15 mouse cellular contexts compared by ENCODE assay signal in the genomic region with DNA sequence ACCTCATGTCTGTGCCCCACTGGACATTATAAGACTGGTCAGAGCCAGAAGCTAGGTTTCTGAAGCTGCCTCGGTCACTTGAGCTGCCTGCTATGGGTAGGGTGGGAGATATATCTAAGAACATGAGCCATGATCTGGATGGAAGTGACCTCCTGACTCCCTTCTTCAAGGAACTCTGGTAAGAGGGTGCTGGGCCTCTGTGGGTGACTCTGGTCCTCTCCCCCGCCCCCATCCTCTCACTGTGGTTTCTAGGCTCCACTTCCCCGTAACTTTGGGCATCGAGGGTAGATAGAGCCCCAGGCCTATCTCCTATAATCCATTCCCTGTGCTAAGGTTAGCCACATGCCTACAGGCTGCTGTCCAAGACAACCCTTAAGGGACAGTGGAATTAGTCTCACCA. TPM values are rescaled to one million over a fixed set of nuclear protein-coding genes. Genes with fewer than 3 reads are reported as not detected.
DNase-seq lines count a peak whose midpoint lies in the region; ATAC-seq and TF ChIP-seq lines count a peak whose summit lies in the region.
"Had no signal": no experiment of that assay in that cellular context is flagged by ENCODE, and none has a peak within 500 bp of the region (broad histone marks: within the 10 kb centered on the region; RNA-seq: fewer than 3 reads in every experiment).

No protein-coding gene starts in this region.

- DNase-seq in forebrain, embryonic 11.5 days (ENCODE audit: low spot score), result peak; percentile 32
- no peak for DNase-seq in liver, embryonic 11.5 days (ENCODE audit: low spot score)
- peak; percentile 58 for DNase-seq in A20 (ENCODE audit: low read depth, low spot score)
- DNase-seq in liver, postnatal 0 days, result peak; percentile 25
- no peak for DNase-seq in frontal cortex, adult 2 months (ENCODE audit: extremely low spot score in 1 of 2, low spot score in 1 of 2)
- DNase-seq: cerebellum, postnatal 10 days; kidney, postnatal 25 days had no signal

- no peak overlapping the region for H3K4me2 ChIP-seq in forebrain, embryonic 11.5 days (ENCODE audit: low read depth, low read length, severe bottlenecking)
- no peak overlapping the region for H3K4me2 ChIP-seq in forebrain, embryonic 12.5 days
- H3K4me2 ChIP-seq in liver, embryonic 15.5 days, result peak overlapping the region; percentile 5; the same call in 1 of the 2 replicates
- no peak overlapping the region for H3K4me2 ChIP-seq in liver, embryonic 11.5 days
- peak overlapping the region; percentile 59 for H3K4me2 ChIP-seq in liver, postnatal 0 days (ENCODE audit: low read depth, low read length)
- no peak overlapping the region for H3K4me2 ChIP-seq in hindbrain, embryonic 16.5 days (ENCODE audit: low read length)
- H3K4me2 ChIP-seq: intestine, embryonic 15.5 days; midbrain, embryonic 13.5 days had no signal

- H3K9ac ChIP-seq in forebrain, embryonic 11.5 days (ENCODE audit: low read length), result no peak overlapping the region
- H3K9ac ChIP-seq in forebrain, embryonic 12.5 days, result no peak overlapping the region
- H3K9ac ChIP-seq in liver, embryonic 15.5 days, result no peak overlapping the region
- no peak overlapping the region for H3K9ac ChIP-seq in liver, embryonic 11.5 days (ENCODE audit: low read depth, low read length)
- H3K9ac ChIP-seq in liver, postnatal 0 days (replicated peaks), result no peak overlapping the region
- H3K9ac ChIP-seq in hindbrain, embryonic 16.5 days (ENCODE audit: low read depth, low read length), result no peak overlapping the region
- H3K9ac ChIP-seq: intestine, embryonic 15.5 days; midbrain, embryonic 13.5 days had no signal

- 87% methylated on average over 4 of the region's 4 CpGs for WGBS in forebrain, embryonic 11.5 days
- 92% methylated on average over 4 of the region's 4 CpGs for WGBS in forebrain, embryonic 12.5 days
- 31% methylated on average over 4 of the region's 4 CpGs for WGBS in liver, embryonic 15.5 days (ENCODE audit: insufficient replicate concordance)
- 59% methylated on average over 4 of the region's 4 CpGs for WGBS in liver, embryonic 11.5 days
- 43% methylated on average over 4 of the region's 4 CpGs for WGBS in liver, postnatal 0 days (ENCODE audit: insufficient replicate concordance)
- 95% methylated on average over 4 of the region's 4 CpGs for WGBS in hindbrain, embryonic 16.5 days

- no peak overlapping the region for H3K27ac ChIP-seq in forebrain, embryonic 11.5 days (ENCODE audit: low read depth, low read length)
- no peak overlapping the region for H3K27ac ChIP-seq in forebrain, embryonic 12.5 days
- 0 out of 2 replicates have a peak overlapping the region, but pooled peaks have one; percentile 33 for H3K27ac ChIP-seq in liver, embryonic 15.5 days (replicated peaks)
- no peak overlapping the region for H3K27ac ChIP-seq in liver, embryonic 11.5 days (ENCODE audit: low read depth, low read length)
- H3K27ac ChIP-seq in liver, postnatal 0 days (ENCODE audit: low read depth), result peak overlapping the region; percentile 82
- no peak overlapping the region for H3K27ac ChIP-seq in hindbrain, embryonic 16.5 days (ENCODE audit: low read depth, low read length)
- H3K27ac ChIP-seq: intestine, embryonic 15.5 days; midbrain, embryonic 13.5 days had no signal

- H3K4me1 ChIP-seq in forebrain, embryonic 11.5 days (replicated peaks; ENCODE audit: control insufficient read depth, insufficient read depth, low read length), result no peaks in the 10 kb centered on the region
- 0 out of 2 replicates have a peak, but pooled peaks cover 3% of the 10 kb centered on the region for H3K4me1 ChIP-seq in forebrain, embryonic 12.5 days
- 0 out of 2 replicates have a peak, but pooled peaks cover 4% of the 10 kb centered on the region for H3K4me1 ChIP-seq in liver, embryonic 15.5 days (replicated peaks)
- H3K4me1 ChIP-seq in liver, embryonic 11.5 days (replicated peaks; ENCODE audit: control insufficient read depth, insufficient read depth, low read length), result no peaks in the 10 kb centered on the region
- H3K4me1 ChIP-seq in liver, postnatal 0 days (ENCODE audit: insufficient read depth), result peaks cover 14% of the 10 kb centered on the region
- H3K4me1 ChIP-seq in hindbrain, embryonic 16.5 days (ENCODE audit: control insufficient read depth, insufficient read depth, low read depth, low read length), result no peaks in the 10 kb centered on the region
- H3K4me1 ChIP-seq: intestine, embryonic 15.5 days; midbrain, embryonic 13.5 days had no signal

- no peaks in the 10 kb centered on the region for H3K9me3 ChIP-seq in forebrain, embryonic 11.5 days (ENCODE audit: control insufficient read depth, low read length)
- no peaks in the 10 kb centered on the region for H3K9me3 ChIP-seq in forebrain, embryonic 12.5 days
- H3K9me3 ChIP-seq in liver, embryonic 15.5 days (replicated peaks), result no peaks in the 10 kb centered on the region
- no peaks in the 10 kb centered on the region for H3K9me3 ChIP-seq in liver, embryonic 11.5 days (ENCODE audit: control insufficient read depth, low read length)
- H3K9me3 ChIP-seq in liver, postnatal 0 days (ENCODE audit: low read length), result no peaks in the 10 kb centered on the region
- no peaks in the 10 kb centered on the region; the same call in 1 of the 2 replicates for H3K9me3 ChIP-seq in hindbrain, embryonic 16.5 days (ENCODE audit: control insufficient read depth, low read length)
- H3K9me3 ChIP-seq: embryonic facial prominence, embryonic 10.5 days; hindbrain, embryonic 10.5 days; intestine, embryonic 15.5 days had no signal

- no peaks in the 10 kb centered on the region for H3K27me3 ChIP-seq in forebrain, embryonic 11.5 days (ENCODE audit: control insufficient read depth, insufficient read depth, low read length)
- no peaks in the 10 kb centered on the region for H3K27me3 ChIP-seq in forebrain, embryonic 12.5 days
- H3K27me3 ChIP-seq in liver, embryonic 15.5 days, result no peaks in the 10 kb centered on the region
- no peaks in the 10 kb centered on the region for H3K27me3 ChIP-seq in liver, embryonic 11.5 days (replicated peaks; ENCODE audit: control insufficient read depth, insufficient read depth, low read length)
- no peaks in the 10 kb centered on the region for H3K27me3 ChIP-seq in liver, postnatal 0 days (ENCODE audit: insufficient read depth, low read length)
- H3K27me3 ChIP-seq in hindbrain, embryonic 16.5 days (replicated peaks; ENCODE audit: control insufficient read depth, insufficient read depth, low read length), result no peaks in the 10 kb centered on the region
- H3K27me3 ChIP-seq: intestine, embryonic 15.5 days; midbrain, embryonic 13.5 days had no signal

- TF ChIP-seq EP300 in liver, postnatal 0 days (IDR thresholded peaks at IDR 0.05; ENCODE audit: low read depth), result no peak

- H3K36me3 ChIP-seq in forebrain, embryonic 11.5 days (ENCODE audit: control insufficient read depth, insufficient read depth, low read length), result no peaks in the 10 kb centered on the region
- no peaks in the 10 kb centered on the region for H3K36me3 ChIP-seq in forebrain, embryonic 12.5 days (replicated peaks)
- no peaks in the 10 kb centered on the region for H3K36me3 ChIP-seq in liver, embryonic 15.5 days (replicated peaks)
- no peaks in the 10 kb centered on the region for H3K36me3 ChIP-seq in liver, embryonic 11.5 days (ENCODE audit: control insufficient read depth, insufficient read depth, low read length)
- no peaks in the 10 kb centered on the region for H3K36me3 ChIP-seq in liver, postnatal 0 days (replicated peaks; ENCODE audit: insufficient read depth, low read length)
- no peaks in the 10 kb centered on the region for H3K36me3 ChIP-seq in hindbrain, embryonic 16.5 days (ENCODE audit: control insufficient read depth, insufficient read depth, low read length)
- H3K36me3 ChIP-seq: embryonic facial prominence, embryonic 10.5 days; hindbrain, embryonic 10.5 days; intestine, embryonic 15.5 days; midbrain, embryonic 13.5 days had no signal

- no peak overlapping the region for H3K4me3 ChIP-seq in forebrain, embryonic 11.5 days (ENCODE audit: low read depth, low read length)
- H3K4me3 ChIP-seq in forebrain, embryonic 12.5 days (replicated peaks), result no peak overlapping the region
- H3K4me3 ChIP-seq in liver, embryonic 15.5 days (replicated peaks), result no peak overlapping the region; the same call in 1 of the 2 replicates
- H3K4me3 ChIP-seq in liver, embryonic 11.5 days (ENCODE audit: low read depth, low read length), result no peak overlapping the region
- H3K4me3 ChIP-seq in liver, postnatal 0 days (ENCODE audit: low read depth, low read length), result peak overlapping the region; percentile 19
- H3K4me3 ChIP-seq in hindbrain, embryonic 16.5 days (ENCODE audit: low read length), result no peak overlapping the region
- H3K4me3 ChIP-seq: embryonic facial prominence, embryonic 10.5 days; hindbrain, embryonic 10.5 days; intestine, embryonic 15.5 days; midbrain, embryonic 13.5 days had no signal

- TF ChIP-seq CTCF in liver, postnatal 0 days (IDR thresholded peaks at IDR 0.05; ENCODE audit: low read depth), result no peak

- ATAC-seq in forebrain, embryonic 11.5 days (replicated peaks; ENCODE audit: low FRiP score), result no peak
- ATAC-seq in forebrain, embryonic 12.5 days (ENCODE audit: low FRiP score), result no peak
- no peak for ATAC-seq in liver, embryonic 15.5 days (ENCODE audit: insufficient read depth)
- ATAC-seq in liver, embryonic 11.5 days (replicated peaks; ENCODE audit: low FRiP score), result no peak
- ATAC-seq in liver, postnatal 0 days, result no peak
- no peak for ATAC-seq in hindbrain, embryonic 16.5 days
- ATAC-seq: lung, postnatal 0 days; midbrain, embryonic 13.5 days had no signal

RNA-seq across cellular contexts. Expression of gene Pld4, which starts 1.0 kb away (rescaled TPM):
- 3.7 and 4.1 TPM in 2 replicates for polyA plus RNA-seq in forebrain, embryonic 11.5 days (2014; fragmentation: Nextera tagmentation; extraction: Ambion mirVana)
- 3.6 and 3.9 TPM in 2 replicates for polyA plus RNA-seq in forebrain, embryonic 12.5 days (2016; fragmentation: Nextera tagmentation; extraction: Ambion mirVana)
- 22.4 and 23.3 TPM in 2 replicates for polyA plus RNA-seq in liver, embryonic 15.5 days (2015; fragmentation: Nextera tagmentation; extraction: Ambion mirVana)
- 6.3 and 7.4 TPM in 2 replicates for polyA plus RNA-seq in liver, embryonic 11.5 days (2014; fragmentation: Nextera tagmentation; extraction: Ambion mirVana)
- polyA plus RNA-seq in liver, postnatal 0 days (2015; fragmentation: Nextera tagmentation; extraction: Ambion mirVana), result 20.9 and 22.4 TPM in 2 replicates
- polyA plus RNA-seq in hindbrain, embryonic 16.5 days (2015; fragmentation: Nextera tagmentation; extraction: Ambion mirVana), result 5.6 and 7.0 TPM in 2 replicates
- polyA plus RNA-seq in frontal cortex, adult 2 months (2012; rRNA removed), result 14.0 and 20.4 TPM in 2 replicates

RNA-seq across cellular contexts. Expression of gene Ahnak2, which starts 41.0 kb away (rescaled TPM):
- 0.08 and 0.16 TPM in 2 replicates for polyA plus RNA-seq in forebrain, embryonic 11.5 days (2014; fragmentation: Nextera tagmentation; extraction: Ambion mirVana)
- polyA plus RNA-seq in forebrain, embryonic 12.5 days (2016; fragmentation: Nextera tagmentation; extraction: Ambion mirVana), result 0.05 and 0.19 TPM in 2 replicates
- 0.18 and 0.23 TPM in 2 replicates for polyA plus RNA-seq in liver, embryonic 15.5 days (2015; fragmentation: Nextera tagmentation; extraction: Ambion mirVana)
- polyA plus RNA-seq in liver, embryonic 11.5 days (2014; fragmentation: Nextera tagmentation; extraction: Ambion mirVana), result 0.23 and 0.34 TPM in 2 replicates
- 0.22 and 0.36 TPM in 2 replicates for polyA plus RNA-seq in liver, postnatal 0 days (2015; fragmentation: Nextera tagmentation; extraction: Ambion mirVana)
- polyA plus RNA-seq in hindbrain, embryonic 16.5 days (2015; fragmentation: Nextera tagmentation; extraction: Ambion mirVana), result 3.4 and 3.7 TPM in 2 replicates
- 1.5 and 1.9 TPM in 2 replicates for polyA plus RNA-seq in frontal cortex, adult 2 months (2012; rRNA removed)

RNA-seq across cellular contexts. Expression of gene Cep170b, which starts 41.2 kb away (rescaled TPM):
- polyA plus RNA-seq in forebrain, embryonic 11.5 days (2014; fragmentation: Nextera tagmentation; extraction: Ambion mirVana), result 12.6 and 15.2 TPM in 2 replicates
- 14.4 and 16.3 TPM in 2 replicates for polyA plus RNA-seq in forebrain, embryonic 12.5 days (2016; fragmentation: Nextera tagmentation; extraction: Ambion mirVana)
- 3.9 and 5.2 TPM in 2 replicates for polyA plus RNA-seq in liver, embryonic 15.5 days (2015; fragmentation: Nextera tagmentation; extraction: Ambion mirVana)
- polyA plus RNA-seq in liver, embryonic 11.5 days (2014; fragmentation: Nextera tagmentation; extraction: Ambion mirVana), result 7.9 and 8.0 TPM in 2 replicates
- polyA plus RNA-seq in liver, postnatal 0 days (2015; fragmentation: Nextera tagmentation; extraction: Ambion mirVana), result 4.0 and 4.8 TPM in 2 replicates
- 29.5 and 30.6 TPM in 2 replicates for polyA plus RNA-seq in hindbrain, embryonic 16.5 days (2015; fragmentation: Nextera tagmentation; extraction: Ambion mirVana)
- 107 and 119 TPM in 2 replicates for polyA plus RNA-seq in frontal cortex, adult 2 months (2012; rRNA removed)

RNA-seq across cellular contexts. Expression of gene Clba1, which starts 47.3 kb away (rescaled TPM):
- 12.5 and 15.3 TPM in 2 replicates for polyA plus RNA-seq in forebrain, embryonic 11.5 days (2014; fragmentation: Nextera tagmentation; extraction: Ambion mirVana)
- 13.7 and 15.6 TPM in 2 replicates for polyA plus RNA-seq in forebrain, embryonic 12.5 days (2016; fragmentation: Nextera tagmentation; extraction: Ambion mirVana)
- polyA plus RNA-seq in liver, embryonic 15.5 days (2015; fragmentation: Nextera tagmentation; extraction: Ambion mirVana), result 0.43 and 0.61 TPM in 2 replicates
- 2.2 and 2.5 TPM in 2 replicates for polyA plus RNA-seq in liver, embryonic 11.5 days (2014; fragmentation: Nextera tagmentation; extraction: Ambion mirVana)
- polyA plus RNA-seq in liver, postnatal 0 days (2015; fragmentation: Nextera tagmentation; extraction: Ambion mirVana), result 0.69 TPM in 2 replicates
- polyA plus RNA-seq in hindbrain, embryonic 16.5 days (2015; fragmentation: Nextera tagmentation; extraction: Ambion mirVana), result 21.7 and 24.2 TPM in 2 replicates
- 13.8 and 14.1 TPM in 2 replicates for polyA plus RNA-seq in frontal cortex, adult 2 months (2012; rRNA removed)

Comparison
In these comparisons a context has a peak if more than half of its experiments do, and no peak if none do; other contexts are left out.
1. DNase-seq: peak in forebrain, embryonic 11.5 days (single experiment), A20 (single experiment) and liver, postnatal 0 days (single experiment); none in liver, embryonic 11.5 days (single experiment) and frontal cortex, adult 2 months (0 of 2).
2. H3K27ac ChIP-seq: peak in liver, embryonic 15.5 days (single experiment) and liver, postnatal 0 days (single experiment); none in forebrain, embryonic 11.5 days (single experiment), forebrain, embryonic 12.5 days (single experiment), liver, embryonic 11.5 days (single experiment) and hindbrain, embryonic 16.5 days (single experiment).
3. H3K4me2 ChIP-seq: peak in liver, embryonic 15.5 days (single experiment) and liver, postnatal 0 days (single experiment); none in forebrain, embryonic 11.5 days (single experiment), forebrain, embryonic 12.5 days (single experiment), liver, embryonic 11.5 days (single experiment) and hindbrain, embryonic 16.5 days (single experiment).